Mouse (Mus musculus) spleen, postnatal 36 days (tissue): ENCODE data around the gene Tspo.

Source experiments
- DNase-seq, 2 experiments: peaks; one replicate each; pipeline ENCODE4 v3.0.0; 2022; ENCODE audit warnings: low spot score in 2 of 2, mixed read lengths in 1 of 2

Gene Tspo

GRCm38 (mm10) chr15:83582931-83583330 is 19.5 kb downstream of the Tspo start:
- no peak for DNase-seq

GRCm38 (mm10) chr15:83583419-83584156 is 20.2 kb downstream of the Tspo start:
- DNase-seq, result peak in 1 of 2 experiments; percentile 48

GRCm38 (mm10) chr15:83584741-83585220 is 21.4 kb downstream of the Tspo start:
- no peak for DNase-seq

GRCm38 (mm10) chr15:83590841-83591240 is 27.4 kb downstream of the Tspo start:
- DNase-seq, result no peak

GRCm38 (mm10) chr15:83591758-83592157 is 28.4 kb downstream of the Tspo start:
- DNase-seq, result no peak

- peak; percentile 43 to 67 for DNase-seq
Observed at GRCm38 (mm10) chr15:83592260-83593188, 29.1 kb downstream of the Tspo start.

GRCm38 (mm10) chr15:83593189-83593585 is 29.8 kb downstream of the Tspo start:
- no peak for DNase-seq

- no peak for DNase-seq
Observed at GRCm38 (mm10) chr15:83593702-83594512, 30.5 kb downstream of the Tspo start.

- peak; percentile 81 to 90 for DNase-seq
Observed at GRCm38 (mm10) chr15:83594513-83595363, 31.3 kb downstream of the Tspo start, which contains the start of gene Ttll12. Gene Ttll12 (minus strand): TSS chr15:83595157.

GRCm38 (mm10) chr15:83595364-83595711 is 31.9 kb downstream of the Tspo start:
- DNase-seq, result no peak

GRCm38 (mm10) chr15:83596833-83597232 is 33.4 kb downstream of the Tspo start:
- no peak for DNase-seq

GRCm38 (mm10) chr15:83601185-83601584 is 37.8 kb downstream of the Tspo start:
- DNase-seq, result no peak

GRCm38 (mm10) chr15:83602372-83603045 is 39.1 kb downstream of the Tspo start:
- peak; percentile 81 to 85 for DNase-seq

GRCm38 (mm10) chr15:83603046-83603396 is 39.6 kb downstream of the Tspo start:
- DNase-seq, result no peak

- DNase-seq, result no peak
Observed at GRCm38 (mm10) chr15:83603426-83603825, 40.0 kb downstream of the Tspo start.

GRCm38 (mm10) chr15:83606216-83606615 is 42.8 kb downstream of the Tspo start:
- no peak for DNase-seq

GRCm38 (mm10) chr15:83606700-83607099 is 43.3 kb downstream of the Tspo start:
- DNase-seq, result peak; percentile 52 to 72

GRCm38 (mm10) chr15:83607115-83607802 is 43.9 kb downstream of the Tspo start:
- peak; percentile 59 to 76 for DNase-seq

- no peak for DNase-seq
Observed at GRCm38 (mm10) chr15:83615245-83615644, 51.9 kb downstream of the Tspo start.
